Mouse (Mus musculus) bone marrow, adult 2 months (tissue): Measurements from ENCODE around the gene Ipo4.

Experiments used
- CTCF ChIP-seq: fragments of 200-500 bp; IDR thresholded peaks from 2 replicates; pipeline ENCODE4 v1.5.1; 2011; ENCODE audit warnings: low read length, control low read depth; ENCODE audit not compliant: control insufficient read depth, insufficient read depth
- POLR2A ChIP-seq: fragments of 200-500 bp; IDR thresholded peaks from 2 replicates; pipeline ENCODE4 v1.6.1; 2011; ENCODE audit warnings: low read depth, mild to moderate bottlenecking, control low read depth, low read length, borderline replicate concordance; ENCODE audit not compliant: control insufficient read depth

- no peak for TF ChIP-seq POLR2A
- peak; percentile 43; the same call in 1 of the 2 replicates for TF ChIP-seq CTCF
Observed at GRCm38 (mm10) chr14:55581981-55582681, 53.6 kb downstream of the Ipo4 start.
